Mouse (Mus musculus) G1E (cell line): Measurements from ENCODE around the gene Gnb3.

Experiments used
- CTCF ChIP-seq: IDR thresholded peaks from 2 replicates; pipeline ENCODE4 v1.5.1; 2012; ENCODE audit warnings: low read depth, low read length, inconsistent platforms, mixed read lengths
- TAL1 ChIP-seq: conservative IDR thresholded peaks from 2 replicates; pipeline ENCODE4 v1.6.1; 2012; ENCODE audit warnings: low read depth, low read length, inconsistent platforms, mixed read lengths

DNA sequence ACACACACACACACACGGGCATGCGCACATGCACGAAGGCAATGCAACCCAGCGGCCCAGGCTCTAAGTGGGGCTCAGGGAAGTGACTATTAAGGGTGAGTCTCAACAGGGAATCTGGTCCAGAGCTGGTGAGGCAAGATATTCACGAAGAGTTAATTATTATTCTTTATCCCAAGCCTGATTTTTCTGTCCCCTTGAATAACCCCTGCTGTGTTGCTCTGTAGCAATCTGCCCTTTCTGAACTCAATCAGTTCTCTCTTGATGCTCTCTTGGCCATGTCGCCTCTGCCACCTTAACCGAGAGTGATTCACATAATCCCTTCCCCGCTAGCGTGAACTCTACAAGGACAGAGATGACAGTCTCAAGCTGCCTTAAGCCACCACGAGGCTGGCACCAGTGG is 43.3 kb upstream of the Gnb3 start:
- TF ChIP-seq CTCF = no peak
- TF ChIP-seq TAL1 = no peak
